Mouse (Mus musculus) C3H10T1/2 (cell line): ENCODE results near the gene Pnlip. TPM values are rescaled to one million over a fixed set of nuclear protein-coding genes. Genes with fewer than 3 reads are reported as not detected.

Experiments used
- polyA plus RNA-seq, 2 experiments: library from polyadenylated mRNA; unstranded; fragments of >200 nt; fragmentation: generic; extraction: Trizol; gene quantifications; one replicate each; pipeline ENCODE4 v1.2.1; 2012; ENCODE audit warnings: missing spikeins in 2 of 2

Gene Pnlip
- polyA plus RNA-seq = not detected

DNA sequence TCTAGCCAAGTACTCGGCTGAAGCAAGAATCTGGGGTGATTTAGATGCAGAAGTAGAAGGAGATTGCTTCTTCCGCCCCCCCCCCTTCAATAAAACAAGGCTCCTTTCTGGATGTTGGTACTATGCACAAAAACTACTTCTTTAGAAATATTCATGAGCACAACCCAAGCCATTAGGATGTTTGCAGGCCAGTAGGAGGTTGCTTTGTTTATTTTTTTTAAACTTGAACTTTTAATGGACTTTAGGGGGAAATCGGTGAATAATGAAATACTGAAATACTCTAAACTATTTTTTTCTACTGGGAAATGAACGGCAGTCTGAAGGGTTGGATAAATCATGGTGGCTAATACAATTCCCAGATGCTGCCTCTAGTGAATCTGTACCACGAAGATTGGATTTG lies at the start of gene Pnlip:
Gene Pnlip (plus strand): TSS at position 301 of the 400 bp plus-strand sequence.

DNA sequence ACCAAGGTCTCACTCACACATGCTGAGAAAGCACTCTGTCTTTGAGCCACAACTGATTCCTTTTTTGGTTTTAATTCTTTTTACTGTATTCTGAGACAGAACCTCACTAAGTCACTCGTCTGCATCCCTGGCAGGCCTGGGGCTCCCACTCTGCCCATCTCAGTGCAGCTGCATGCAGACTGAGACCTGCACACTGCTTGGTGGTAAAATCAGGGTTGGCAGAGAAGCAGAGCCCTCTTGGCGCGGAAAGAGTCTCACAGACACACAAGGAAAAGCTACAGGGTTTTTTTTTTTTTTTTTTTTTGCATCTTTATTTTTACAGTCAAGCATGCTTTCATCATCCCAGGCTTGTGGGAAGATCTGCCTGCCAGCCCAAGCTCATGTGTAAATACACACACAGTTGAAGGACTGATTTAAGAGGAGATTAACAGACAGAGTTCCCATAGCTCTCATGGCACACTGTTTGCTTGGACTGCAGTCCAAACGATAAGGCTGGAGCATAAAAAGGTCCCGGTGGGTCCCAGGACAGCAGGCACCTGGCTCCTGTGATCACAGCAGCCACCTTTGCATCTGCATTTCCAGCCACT lies 76.2 kb downstream of the Pnlip start, which contains the start of gene Pnliprp1:
Gene Pnliprp1 (plus strand): TSS at position 443 of the 587 bp plus-strand sequence.

Other genes starting within 250 kb of the Pnlip start
- 10 to 100 TPM in 1 of 2 experiments, under 1 TPM in 1; 0.21 to 12.2 TPM for gene Gfra1, start 196.6 kb upstream of the Pnlip start, polyA plus RNA-seq
- gene Ccdc172, start 140.5 kb upstream of the Pnlip start, polyA plus RNA-seq = under 1 TPM in 1 of 2 experiments, not detected in 1; 0.09 TPM
- gene Pnliprp1, start 76.4 kb downstream of the Pnlip start, polyA plus RNA-seq = not detected
- under 1 TPM in 1 of 2 experiments, not detected in 1; 0.07 TPM for gene Pnliprp2, start 107.2 kb downstream of the Pnlip start, polyA plus RNA-seq
- not detected for gene 1700019N19Rik, start 142.0 kb downstream of the Pnlip start, polyA plus RNA-seq